Mouse (Mus musculus) liver, postnatal 0 days (tissue): ENCODE measurements at regions not wholly inside any gene's neighbourhood (a gene's known extent, or its start where the extent isn't known, plus 50 kb on each side); places are given as distances from the start of the nearest gene placed in this dataset.

Experiments
- CTCF ChIP-seq: sonication (generic); IDR thresholded peaks from 2 replicates; pipeline ENCODE4 v1.5.1; 2016; ENCODE audit warnings: antibody characterized with exemption, low read depth
- EP300 ChIP-seq: IDR thresholded peaks from 2 replicates; pipeline ENCODE4 v1.6.1; 2016; ENCODE audit warnings: antibody characterized with exemption, low read depth, mild to moderate bottlenecking

- TF ChIP-seq CTCF, result no peak
- no peak for TF ChIP-seq EP300
Measured at GRCm38 (mm10) chr2:159826417-159826816, 507.5 kb downstream of the Gm826 start.
